Mouse (Mus musculus) CD4-positive, CD25-positive, alpha-beta regulatory T cell, adult 4 months (primary cell): Measurements from ENCODE around the gene Ccdc151. TPM values are rescaled to one million over a fixed set of nuclear protein-coding genes. Genes with fewer than 3 reads are reported as not detected.

ENCODE experiments used
- ATAC-seq: one replicate; pipeline ENCODE4 v1.8.0; 2017
- polyA plus RNA-seq, 2 experiments: library from polyadenylated mRNA; unstranded; fragments of 100-300 nt; shearing (Covaris generic); gene quantifications; one replicate each; pipeline ENCODE4 v1.2.1; 2017

Ccdc151 gene
- polyA plus RNA-seq, 2 experiments from 2014 or later, result not detected

DNA sequence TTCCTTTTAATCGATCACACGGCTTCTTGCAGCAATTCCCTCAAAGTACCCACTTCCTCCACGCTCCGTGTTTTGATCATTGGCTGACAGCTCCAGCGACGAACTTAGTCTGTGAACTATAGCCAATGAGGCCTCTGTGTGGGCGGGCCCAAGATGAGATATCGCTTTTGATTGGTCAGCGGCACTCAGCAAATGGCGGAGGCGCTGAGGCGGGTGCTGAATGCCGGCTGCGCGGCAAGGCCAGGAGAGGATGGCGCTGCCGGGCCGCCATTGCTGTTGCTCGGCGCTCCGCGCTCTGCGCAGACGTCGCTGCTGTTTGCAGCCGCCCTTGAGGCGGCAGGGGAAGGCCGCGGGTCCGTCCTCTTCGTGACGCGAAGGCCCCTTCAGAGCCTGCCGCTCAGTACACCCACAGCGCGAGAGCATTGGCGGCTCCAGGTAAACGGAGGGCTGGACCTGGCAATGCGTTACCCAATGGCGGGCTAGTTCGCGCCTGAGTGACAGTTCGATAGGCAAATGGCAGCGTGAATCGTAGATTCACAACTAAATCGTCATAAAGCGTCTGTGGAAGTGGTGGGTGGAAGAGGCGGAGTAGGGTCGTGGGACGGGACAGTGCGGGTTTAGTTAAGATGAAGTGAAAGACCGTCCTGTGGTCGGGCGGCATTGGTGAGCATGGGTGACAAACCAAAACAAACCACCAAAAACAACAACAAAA lies 46.7 kb downstream of the Ccdc151 start, which contains the start of gene Swsap1:
TSS of gene Swsap1 (plus strand) at position 186 of the 712 bp plus-strand sequence.
- ATAC-seq, result peak; percentile 91

DNA sequence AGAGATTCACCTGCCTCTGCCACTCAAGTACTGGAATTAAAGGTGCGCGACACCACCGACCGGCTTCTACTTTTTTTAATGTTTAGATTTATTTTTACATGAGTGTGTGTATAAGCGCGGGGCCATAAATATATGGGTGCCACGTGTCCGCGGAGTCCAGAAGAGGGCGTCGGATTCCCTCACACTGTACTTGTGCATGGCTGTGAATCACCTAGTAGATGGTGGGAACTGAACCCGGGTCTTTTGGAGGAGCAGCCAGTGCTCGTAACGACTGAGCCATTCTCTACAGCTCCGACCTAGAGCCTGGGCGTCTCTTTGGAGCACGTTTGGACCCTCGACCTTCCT lies 47.2 kb downstream of the Ccdc151 start:
- peak; percentile 39 for ATAC-seq

DNA sequence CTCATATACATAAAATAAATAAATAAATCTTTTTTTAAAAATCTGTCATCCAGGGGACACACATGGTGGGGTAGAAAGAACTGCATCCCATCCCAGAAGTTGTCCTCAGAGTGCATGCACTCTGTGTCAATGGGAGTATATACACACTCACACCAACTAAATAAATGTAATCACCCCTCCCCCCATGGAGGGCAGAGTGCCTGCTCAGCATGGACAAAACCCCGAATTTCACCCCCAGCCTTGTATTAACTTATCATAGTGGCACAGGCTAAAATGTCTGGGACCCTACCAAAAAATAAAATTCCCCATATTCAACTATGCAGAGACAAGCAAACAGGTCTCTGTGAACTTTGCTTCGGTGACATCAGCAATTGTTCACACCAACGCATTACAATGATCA lies 47.8 kb downstream of the Ccdc151 start:
- ATAC-seq, result no peak

DNA sequence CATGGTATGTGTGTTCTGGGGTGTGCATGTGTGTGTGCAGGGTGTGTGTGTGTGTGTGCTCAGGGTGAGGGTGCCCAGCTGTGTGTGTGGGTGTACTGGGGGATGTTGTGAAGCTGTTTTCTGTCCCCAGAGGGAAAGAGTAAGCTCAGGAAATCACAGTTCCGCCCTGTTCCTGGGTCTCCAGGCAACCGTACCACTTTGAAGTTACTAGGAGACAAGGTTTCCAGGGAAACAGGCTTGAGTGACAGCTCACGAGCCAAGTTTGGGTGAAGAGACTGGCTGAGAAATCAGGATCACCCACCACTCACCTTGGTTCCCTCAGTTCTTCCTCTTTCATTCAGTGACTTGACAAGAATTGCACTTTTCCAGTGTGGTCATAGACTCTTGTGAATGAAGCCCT lies 48.8 kb downstream of the Ccdc151 start:
- no peak for ATAC-seq

GRCm38 (mm10) chr9:21951977-21952376 lies 50.5 kb downstream of the Ccdc151 start:
- no peak for ATAC-seq

DNA sequence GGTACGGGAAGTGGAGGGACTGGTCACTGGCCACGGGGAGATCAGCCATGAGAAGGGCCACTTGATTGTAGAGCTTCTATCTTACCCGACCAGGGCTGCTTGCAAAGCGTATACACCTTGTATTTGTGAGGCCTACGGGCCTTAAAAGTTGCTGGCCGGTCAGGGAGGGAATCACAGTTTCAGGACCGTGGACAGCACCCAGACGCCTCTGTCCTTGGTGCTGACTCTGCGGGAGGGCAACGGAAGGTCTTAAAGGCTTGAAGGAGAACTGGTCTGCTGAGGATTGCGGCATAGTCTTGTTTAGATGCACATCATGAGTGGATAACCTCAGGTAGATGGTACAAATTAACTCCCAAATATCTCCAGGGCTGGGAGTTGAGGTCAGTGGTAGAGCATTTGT lies 52.1 kb downstream of the Ccdc151 start:
- ATAC-seq, result no peak

GRCm38 (mm10) chr9:21948790-21949189 lies 53.6 kb downstream of the Ccdc151 start:
- no peak for ATAC-seq

DNA sequence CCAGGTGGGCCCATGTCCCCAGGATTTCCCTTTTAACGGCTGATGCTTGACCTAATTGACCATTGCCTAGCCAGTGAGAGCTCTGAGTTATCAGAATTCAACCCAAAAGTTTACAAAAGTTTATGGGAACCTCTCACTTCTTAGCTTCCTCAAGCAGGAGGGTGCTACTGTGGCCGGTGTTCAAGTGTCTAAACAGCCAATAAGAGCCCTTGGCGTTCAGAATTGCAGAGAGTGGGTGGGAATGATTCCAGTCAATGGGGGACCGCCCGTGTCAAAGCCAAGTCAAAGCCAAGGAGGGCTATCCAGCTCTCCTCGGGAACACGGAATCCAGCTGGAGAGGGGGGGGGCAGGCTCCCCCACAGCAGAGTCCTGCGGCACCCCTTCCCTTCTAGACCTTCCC lies 54.3 kb downstream of the Ccdc151 start:
- ATAC-seq, result no peak

DNA sequence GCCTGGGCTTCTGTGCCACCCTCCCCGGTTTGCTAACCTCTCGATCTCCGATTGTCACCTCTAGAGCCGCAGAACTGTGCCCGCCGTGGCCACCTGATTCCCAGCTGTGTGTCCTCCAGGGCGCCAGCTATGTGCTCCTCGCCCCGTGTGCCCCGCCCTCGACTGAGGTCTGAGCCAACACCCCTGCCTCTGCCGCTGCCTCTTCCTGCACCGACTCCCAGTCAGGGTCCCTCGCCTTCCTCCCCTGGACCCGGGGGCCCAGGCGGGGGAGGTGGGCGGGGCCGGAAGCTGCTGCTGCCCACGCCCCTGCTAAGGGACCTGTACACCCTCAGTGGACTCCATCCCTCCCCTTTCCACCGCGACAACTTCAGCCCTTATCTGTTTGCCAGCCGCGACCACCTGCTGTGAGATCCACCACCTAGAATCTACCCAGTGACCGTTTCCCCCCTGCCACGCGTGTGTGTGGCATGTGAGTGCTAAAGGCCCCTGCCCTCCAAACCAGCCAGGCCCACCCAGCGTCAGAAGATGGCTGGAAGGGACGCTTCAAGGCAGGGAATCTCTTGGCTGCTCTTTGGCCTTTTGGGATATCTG lies 54.8 kb downstream of the Ccdc151 start:
- ATAC-seq, result no peak

GRCm38 (mm10) chr9:21944267-21944666 lies 58.2 kb downstream of the Ccdc151 start:
- no peak for ATAC-seq

DNA sequence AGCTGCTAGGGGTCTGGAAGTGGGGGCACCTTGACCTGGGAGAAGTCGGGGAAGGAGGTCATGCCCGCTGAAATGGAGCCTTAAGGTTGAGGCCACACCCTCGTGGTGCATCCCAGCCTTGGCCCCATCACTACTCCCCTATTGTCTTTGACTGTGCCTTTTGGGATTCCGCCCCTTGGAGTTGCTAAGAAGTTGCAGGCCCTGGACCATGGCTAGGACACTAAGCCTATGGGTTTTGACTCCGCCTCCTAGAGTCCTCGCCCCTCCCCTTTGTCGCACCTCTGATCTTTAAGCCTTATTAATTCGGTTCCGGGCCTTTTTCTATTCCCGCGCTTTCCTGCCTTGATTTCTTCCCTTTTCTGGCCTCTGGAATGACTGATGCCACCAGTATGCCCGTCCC lies 58.8 kb downstream of the Ccdc151 start:
- no peak for ATAC-seq

DNA sequence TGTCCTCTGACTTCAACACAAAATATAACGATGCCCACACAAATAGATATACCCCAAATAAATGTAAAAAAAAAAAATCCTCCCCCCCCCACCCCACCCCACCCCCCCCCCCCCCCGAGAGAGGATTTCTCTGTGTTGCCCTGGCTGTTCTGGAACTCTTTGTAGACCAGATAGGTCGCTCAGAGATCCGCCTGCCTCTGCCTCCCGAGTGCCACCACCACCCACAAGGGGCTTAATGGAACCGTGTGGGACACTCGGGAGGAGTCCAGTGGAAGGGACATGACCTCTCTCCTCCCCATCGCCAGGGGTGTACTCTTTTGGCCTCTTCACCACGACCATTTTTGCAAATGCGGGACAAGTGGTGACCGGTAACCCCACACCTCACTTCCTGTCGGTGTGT lies 59.4 kb downstream of the Ccdc151 start:
- ATAC-seq, result no peak

Other genes starting within 250 kb of the Ccdc151 start
- 10 to 100 TPM in 1 of 2 experiments, 1 to 10 TPM in 1; 6.5 to 13.5 TPM for gene Spc24, start 242.3 kb downstream of the Ccdc151 start, polyA plus RNA-seq
- not detected for gene Kank2, start 203.9 kb downstream of the Ccdc151 start, polyA plus RNA-seq
- not detected for gene Angptl8, start 167.1 kb downstream of the Ccdc151 start, polyA plus RNA-seq
- gene Dock6, start 150.0 kb downstream of the Ccdc151 start, polyA plus RNA-seq, result 1 to 10 TPM in 1 of 2 experiments, under 1 TPM in 1; 0.61 to 1.4 TPM
- 10 to 100 TPM in 1 of 2 experiments, 1 to 10 TPM in 1; 8.4 to 11.3 TPM for gene Rab3d, start 84.4 kb downstream of the Ccdc151 start, polyA plus RNA-seq
- gene Ccdc159, start 75.2 kb downstream of the Ccdc151 start, polyA plus RNA-seq, result under 1 TPM in 1 of 2 experiments, not detected in 1; 0.94 TPM
- 1 to 10 TPM; 8.0 to 8.7 TPM for gene Tmem205, start 75.1 kb downstream of the Ccdc151 start, polyA plus RNA-seq
- gene Plppr2, start 65.6 kb downstream of the Ccdc151 start, polyA plus RNA-seq, result under 1 TPM; 0.28 to 0.90 TPM
- 10 to 100 TPM in 1 of 2 experiments, 1 to 10 TPM in 1; 3.2 to 13.5 TPM for gene Swsap1, start 46.9 kb downstream of the Ccdc151 start, polyA plus RNA-seq
- gene Epor, start 39.1 kb downstream of the Ccdc151 start, polyA plus RNA-seq, result not detected
- gene Rgl3, start 13.2 kb downstream of the Ccdc151 start, polyA plus RNA-seq, result not detected
- gene Prkcsh, start 172 bp upstream of the Ccdc151 start, polyA plus RNA-seq, result 10 to 100 TPM; 31.5 to 37.6 TPM
- gene Elavl3, start 49.4 kb upstream of the Ccdc151 start, polyA plus RNA-seq, result under 1 TPM in 1 of 2 experiments, not detected in 1; 0.07 TPM
- not detected for gene Gm49318, start 68.6 kb upstream of the Ccdc151 start, polyA plus RNA-seq
- 1 to 10 TPM; 4.7 to 7.3 TPM for gene Zfp653, start 68.7 kb upstream of the Ccdc151 start, polyA plus RNA-seq
- 10 to 100 TPM; 35.8 to 55.9 TPM for gene Ecsit, start 82.8 kb upstream of the Ccdc151 start, polyA plus RNA-seq
- gene Cnn1, start 96.6 kb upstream of the Ccdc151 start, polyA plus RNA-seq, result under 1 TPM in 1 of 2 experiments, not detected in 1; 0.22 TPM
- gene Elof1, start 114.5 kb upstream of the Ccdc151 start, polyA plus RNA-seq, result 10 to 100 TPM; 76.4 to 95.1 TPM
- gene Acp5, start 133.1 kb upstream of the Ccdc151 start, polyA plus RNA-seq, result 100 to 1,000 TPM; 221 to 282 TPM
- gene Pigyl, start 154.2 kb upstream of the Ccdc151 start, polyA plus RNA-seq, result 10 to 100 TPM; 45.4 to 48.7 TPM
- not detected for gene Zfp872, start 185.5 kb upstream of the Ccdc151 start, polyA plus RNA-seq
- gene Zfp809, start 223.1 kb upstream of the Ccdc151 start, polyA plus RNA-seq, result 10 to 100 TPM; 47.0 to 48.9 TPM